Mouse (Mus musculus): ENCODE data around the gene Ss18l1.

- TF ChIP-seq CTCF (IDR thresholded peaks at IDR 0.05; ENCODE audit: low read depth, low read length) (no peak), POLR2A (IDR thresholded peaks at IDR 0.05; ENCODE audit: extremely low read depth, insufficient read depth, low read length) (no peak)
These were observed 8.4 kb upstream of the Ss18l1 start for GRCm38 (mm10) chr2:180033956-180034355.

All from liver, adult 2 months (tissue).